Mouse (Mus musculus): Measurements from ENCODE around the gene Tln1.

DNA sequence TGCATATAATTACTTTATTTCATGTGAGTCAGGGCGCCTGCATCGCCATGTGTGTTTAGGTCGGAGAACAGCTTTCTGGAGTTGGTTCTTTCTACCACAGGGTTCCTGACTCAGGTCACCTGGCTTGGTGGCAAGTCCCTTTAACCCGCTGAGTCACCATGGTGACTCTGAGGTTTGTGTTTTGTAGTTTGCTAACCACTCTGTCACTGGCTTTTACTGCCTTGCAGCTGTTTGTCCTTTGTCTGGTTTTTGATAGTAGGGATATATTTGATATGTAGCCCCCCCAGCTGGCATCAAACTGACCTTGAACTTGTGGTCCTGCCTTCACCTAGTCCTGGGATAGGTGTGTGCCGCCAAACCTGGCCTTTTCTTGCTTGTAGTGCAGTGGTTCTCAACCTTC is 19.8 kb upstream of the Tln1 start:
- TF ChIP-seq POLR2A (IDR thresholded peaks at IDR 0.05; ENCODE audit: borderline replicate concordance, control insufficient read depth, low read depth, low read length) = no peak
- TF ChIP-seq CTCF (IDR thresholded peaks at IDR 0.05; ENCODE audit: control insufficient read depth, insufficient read depth, low read length) = no peak
